Mouse (Mus musculus): ENCODE data around the gene Cnst. TPM values are rescaled to one million over a fixed set of nuclear protein-coding genes. Genes with fewer than 3 reads are reported as not detected.

Cnst gene
- polyA plus RNA-seq, 3 experiments from 2014 or later = 10.6 to 16.1 (median 16.0) TPM

DNA sequence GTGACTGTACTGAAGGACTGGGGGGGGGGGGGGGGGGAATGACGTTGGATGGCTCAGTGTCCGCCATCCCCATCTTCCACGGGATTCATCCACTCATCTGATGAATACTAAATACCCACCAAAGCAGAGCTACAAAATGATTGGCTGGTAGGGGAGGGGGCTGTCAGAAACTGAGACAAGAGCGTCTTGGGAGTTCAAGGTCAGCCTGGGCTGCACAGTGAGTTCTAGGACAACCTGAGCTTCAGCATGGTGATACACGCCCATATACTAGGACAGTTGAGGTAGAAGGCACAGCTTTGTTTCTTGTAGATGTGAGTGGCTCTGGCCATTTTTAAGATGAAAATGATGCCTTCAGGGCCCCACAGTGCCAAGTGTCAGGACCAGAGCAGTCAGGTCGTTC, 52.2 kb downstream of the Cnst start:
- ATAC-seq = no peak

GRCm38 (mm10) chr1:179604526-179604925, 58.4 kb downstream of the Cnst start:
- ATAC-seq = no peak

DNA sequence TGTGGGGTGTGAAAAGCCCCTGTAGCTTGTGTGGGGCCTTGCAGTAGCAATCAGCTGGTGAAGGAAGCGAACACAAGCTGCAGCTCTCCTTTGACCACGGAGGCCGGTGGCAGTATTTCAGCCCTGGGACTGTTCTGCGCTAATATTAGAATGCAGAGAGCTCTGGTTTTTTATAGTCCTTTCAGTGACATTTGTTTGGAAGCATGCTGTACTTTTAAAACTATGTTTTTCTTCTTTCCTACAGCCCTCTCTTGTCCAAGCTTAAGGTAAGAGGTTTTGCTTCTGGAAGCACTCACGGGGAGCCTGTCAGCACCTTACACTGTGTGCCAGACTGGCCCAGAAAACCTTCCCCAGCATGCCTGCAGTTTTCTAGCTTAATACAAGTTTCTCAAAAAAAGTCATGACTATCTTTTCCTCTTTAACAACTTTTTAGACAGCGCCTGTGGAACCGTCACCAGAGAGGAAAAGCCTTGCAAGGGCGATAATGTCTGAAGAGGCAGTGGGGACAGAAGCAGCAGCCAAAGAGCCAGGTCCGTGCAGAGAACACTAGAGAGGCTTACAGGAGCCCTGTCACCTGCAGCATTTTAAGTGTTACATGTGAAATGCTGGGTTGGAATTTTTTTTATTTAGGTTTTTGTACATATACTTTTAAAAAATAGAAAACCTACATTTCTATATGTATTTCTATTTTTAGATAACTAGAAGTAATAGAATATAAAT, 60.0 kb downstream of the Cnst start:
- ATAC-seq = no peak

DNA sequence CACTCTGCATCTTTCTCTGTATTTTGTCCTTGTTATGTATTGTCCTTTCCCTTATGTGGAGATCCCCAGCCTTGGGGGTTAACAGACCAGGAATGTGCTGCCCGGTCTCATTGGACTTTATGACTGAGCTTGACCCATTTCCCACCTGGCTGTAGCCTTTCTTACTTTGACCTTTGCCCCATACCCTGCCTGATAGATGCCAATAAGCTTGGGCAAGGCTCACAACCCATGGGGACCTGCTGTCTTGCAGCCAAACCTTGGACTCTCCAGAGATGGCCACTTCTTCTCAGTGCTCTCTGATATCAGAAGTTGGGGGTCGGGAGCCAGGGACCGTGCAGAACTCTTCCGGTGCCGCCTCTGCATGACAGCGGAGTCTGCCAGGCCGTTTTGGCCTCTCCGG, 62.4 kb downstream of the Cnst start:
- ATAC-seq = no peak

DNA sequence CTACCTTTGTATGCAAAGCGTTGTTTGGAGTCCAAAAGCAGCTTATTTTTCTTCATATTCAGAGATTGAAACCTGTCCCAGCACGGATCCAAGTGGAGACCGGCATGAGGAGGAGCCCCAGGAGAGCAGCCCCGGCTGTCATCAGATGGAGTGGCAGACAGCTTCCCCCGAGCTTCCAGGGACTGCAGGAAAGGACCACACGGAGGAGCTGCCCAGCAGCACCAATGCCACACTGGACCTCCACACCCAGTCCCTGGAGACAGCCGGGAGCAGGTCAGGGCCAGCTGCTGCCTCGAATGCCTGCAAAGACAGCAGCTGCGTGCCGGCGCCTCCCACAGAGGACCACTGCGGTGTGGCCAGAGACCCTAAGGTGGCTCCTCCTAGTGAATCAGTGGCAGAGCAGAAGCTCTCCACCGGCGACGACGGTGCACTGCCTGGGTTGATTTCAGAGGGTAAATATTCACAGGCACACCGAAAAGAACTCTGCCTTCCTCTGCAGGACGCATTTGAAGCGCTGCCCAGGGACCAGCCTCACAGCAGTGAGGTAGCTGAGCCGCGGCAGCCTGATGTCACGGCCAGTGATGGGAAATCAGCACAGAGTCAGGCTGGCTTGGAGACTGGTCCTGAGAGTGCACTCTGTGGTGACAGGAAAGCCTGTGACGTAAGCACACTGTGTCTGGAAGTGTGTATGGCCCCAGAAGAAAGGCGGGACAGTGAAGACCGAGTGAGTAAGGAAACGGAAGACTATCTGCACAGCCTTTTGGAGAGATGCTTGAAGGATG, 63.7 kb downstream of the Cnst start:
- no peak for ATAC-seq

DNA sequence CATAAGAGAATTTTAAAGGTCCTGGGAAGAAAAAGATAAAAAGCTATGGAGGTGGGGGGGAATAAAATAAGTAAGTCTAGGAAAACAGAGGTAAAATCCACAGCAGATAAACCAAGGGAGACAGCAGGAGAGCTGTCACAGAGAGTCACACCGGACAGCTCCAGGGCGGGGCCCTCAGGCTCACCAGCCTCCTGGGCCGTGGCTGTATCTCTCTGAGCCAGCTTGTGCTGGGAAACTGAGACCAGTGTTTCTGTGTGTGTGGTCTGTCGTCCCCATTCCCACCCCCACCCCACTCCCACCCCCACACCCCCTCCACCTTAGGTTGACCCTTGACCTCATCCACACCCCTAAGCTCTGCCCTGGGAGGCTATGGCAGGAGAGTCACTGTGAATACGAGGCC, 65.0 kb downstream of the Cnst start:
- no peak for ATAC-seq

DNA sequence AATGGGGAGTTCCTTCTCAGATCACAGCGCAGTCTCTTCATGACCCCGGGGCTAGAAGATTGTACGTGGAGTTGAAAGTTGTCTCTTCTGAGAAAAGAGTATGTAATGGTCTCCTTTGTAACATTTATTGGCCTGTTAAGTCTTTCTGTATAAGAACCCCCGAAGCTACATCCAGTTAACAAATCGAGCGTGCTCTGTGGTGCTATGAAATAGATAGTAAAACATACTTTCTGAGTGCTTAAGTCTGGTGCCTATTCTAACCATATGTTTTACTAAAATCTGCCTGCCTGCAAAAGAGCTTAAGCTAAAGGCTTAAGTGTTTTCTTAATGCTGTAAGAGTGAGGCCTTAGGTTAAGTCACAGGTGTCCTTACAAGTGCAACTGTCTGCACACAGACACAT, 66.2 kb downstream of the Cnst start:
- ATAC-seq = no peak

DNA sequence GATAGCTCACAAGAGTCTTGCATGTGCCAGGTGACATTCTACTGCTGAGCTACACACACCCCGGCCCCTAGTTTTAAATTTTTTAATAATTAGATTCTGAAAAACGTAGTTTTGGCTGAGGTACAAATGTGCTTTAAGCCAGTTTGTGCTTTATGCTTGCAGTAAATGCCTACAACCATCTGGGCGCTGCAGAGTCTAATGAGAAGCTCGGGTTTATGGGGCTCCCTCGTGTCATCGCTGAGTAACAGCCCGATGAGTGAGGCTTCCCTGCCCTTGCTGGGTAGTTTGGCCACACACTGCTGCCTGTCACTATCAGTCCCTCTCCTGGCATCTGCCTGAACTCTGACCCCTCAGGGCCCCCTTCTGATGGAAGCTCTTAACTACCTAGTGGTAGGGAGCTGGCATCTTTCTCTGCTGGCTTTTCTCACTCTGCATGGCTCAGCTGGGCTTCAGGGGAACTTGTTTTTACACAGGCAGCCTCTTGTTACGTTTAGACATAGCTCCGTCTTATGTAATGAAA, 66.9 kb downstream of the Cnst start:
- no peak for ATAC-seq

- ATAC-seq = no peak
Observed at GRCm38 (mm10) chr1:179617426-179617825, 71.3 kb downstream of the Cnst start.

GRCm38 (mm10) chr1:179622665-179623064, 76.5 kb downstream of the Cnst start:
- no peak for ATAC-seq

GRCm38 (mm10) chr1:179623657-179624056, 77.5 kb downstream of the Cnst start:
- ATAC-seq = peak; percentile 28

GRCm38 (mm10) chr1:179624354-179624753, 78.2 kb downstream of the Cnst start:
- ATAC-seq = peak; percentile 72

GRCm38 (mm10) chr1:179627855-179628254, 81.7 kb downstream of the Cnst start:
- ATAC-seq = no peak

GRCm38 (mm10) chr1:179628438-179629106, 82.4 kb downstream of the Cnst start:
- no peak for ATAC-seq

- no peak for ATAC-seq
Observed at GRCm38 (mm10) chr1:179629276-179629675, 83.1 kb downstream of the Cnst start.

DNA sequence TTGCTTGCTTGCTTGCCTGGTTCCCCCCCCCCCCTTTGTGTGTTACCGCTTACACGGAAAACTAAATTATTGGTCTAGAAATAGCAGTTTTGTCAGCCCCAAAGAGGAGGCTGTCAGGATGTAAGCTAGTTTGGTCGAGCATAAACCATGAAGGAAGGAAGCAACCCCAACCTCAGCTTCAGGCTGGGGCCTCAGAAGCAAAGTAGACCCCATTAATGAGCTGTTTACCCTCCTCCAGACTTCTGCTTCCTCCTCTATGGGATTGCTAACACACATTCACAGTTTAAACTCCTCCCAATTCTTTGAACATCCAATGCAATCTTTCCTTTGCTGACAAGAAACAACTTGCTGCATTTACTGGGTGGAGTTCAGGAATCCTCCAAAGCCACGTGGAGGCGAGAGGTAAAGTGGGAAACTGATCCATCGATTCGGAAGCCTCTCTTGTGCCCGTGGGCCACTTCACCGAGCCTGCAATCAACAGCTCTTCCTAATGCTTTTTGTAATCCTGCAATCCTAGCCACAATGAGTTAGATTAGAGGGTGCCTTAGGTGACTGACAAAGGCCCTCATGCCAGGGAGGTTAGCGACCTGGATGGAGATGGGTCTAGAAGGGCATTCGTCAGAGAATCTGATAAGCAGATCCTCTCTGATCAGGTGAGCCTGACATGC, 86.7 kb downstream of the Cnst start:
- ATAC-seq = no peak

- no peak for ATAC-seq
Observed at GRCm38 (mm10) chr1:179633414-179633752, 87.2 kb downstream of the Cnst start.

DNA sequence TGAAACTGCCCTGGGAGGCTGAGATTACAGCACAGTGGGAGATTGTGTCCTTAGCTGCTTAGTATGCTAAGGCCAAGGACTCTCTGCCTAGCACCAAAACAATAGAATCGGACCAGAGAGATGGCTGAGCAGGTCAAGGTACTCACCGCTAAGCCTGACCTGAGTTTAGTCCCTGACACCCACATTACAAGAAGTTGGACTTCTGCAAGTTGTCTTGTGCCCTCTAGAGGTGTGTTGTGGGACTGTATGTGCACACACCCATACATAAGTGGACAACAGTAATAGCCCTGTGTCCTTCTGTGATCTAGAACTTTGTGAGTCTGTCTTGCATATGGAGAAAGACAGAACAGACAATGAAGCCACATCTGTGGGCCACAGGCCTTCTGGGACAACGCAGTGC, 88.0 kb downstream of the Cnst start:
- no peak for ATAC-seq

DNA sequence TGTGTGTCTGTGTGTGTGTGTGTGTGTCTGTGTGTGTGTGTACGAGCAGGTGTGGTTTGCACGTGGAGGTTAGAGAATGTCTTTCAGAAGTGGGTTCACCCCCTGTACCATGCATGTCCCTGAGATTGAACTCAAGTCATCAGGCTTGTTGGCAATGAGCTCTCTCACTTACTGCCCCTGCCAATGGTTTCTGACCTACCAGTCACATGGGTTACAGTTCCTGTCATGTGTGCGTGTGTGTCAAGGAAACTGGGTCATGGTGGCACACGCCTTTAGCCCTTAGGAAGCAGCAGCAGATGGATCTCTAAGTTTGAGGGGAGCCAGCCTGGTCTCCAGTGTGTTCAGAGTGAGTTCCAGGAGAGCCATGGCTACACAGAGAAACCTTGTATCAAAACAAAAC, 96.6 kb downstream of the Cnst start:
- no peak for ATAC-seq

GRCm38 (mm10) chr1:179644151-179644550, 98.0 kb downstream of the Cnst start:
- no peak for ATAC-seq

DNA sequence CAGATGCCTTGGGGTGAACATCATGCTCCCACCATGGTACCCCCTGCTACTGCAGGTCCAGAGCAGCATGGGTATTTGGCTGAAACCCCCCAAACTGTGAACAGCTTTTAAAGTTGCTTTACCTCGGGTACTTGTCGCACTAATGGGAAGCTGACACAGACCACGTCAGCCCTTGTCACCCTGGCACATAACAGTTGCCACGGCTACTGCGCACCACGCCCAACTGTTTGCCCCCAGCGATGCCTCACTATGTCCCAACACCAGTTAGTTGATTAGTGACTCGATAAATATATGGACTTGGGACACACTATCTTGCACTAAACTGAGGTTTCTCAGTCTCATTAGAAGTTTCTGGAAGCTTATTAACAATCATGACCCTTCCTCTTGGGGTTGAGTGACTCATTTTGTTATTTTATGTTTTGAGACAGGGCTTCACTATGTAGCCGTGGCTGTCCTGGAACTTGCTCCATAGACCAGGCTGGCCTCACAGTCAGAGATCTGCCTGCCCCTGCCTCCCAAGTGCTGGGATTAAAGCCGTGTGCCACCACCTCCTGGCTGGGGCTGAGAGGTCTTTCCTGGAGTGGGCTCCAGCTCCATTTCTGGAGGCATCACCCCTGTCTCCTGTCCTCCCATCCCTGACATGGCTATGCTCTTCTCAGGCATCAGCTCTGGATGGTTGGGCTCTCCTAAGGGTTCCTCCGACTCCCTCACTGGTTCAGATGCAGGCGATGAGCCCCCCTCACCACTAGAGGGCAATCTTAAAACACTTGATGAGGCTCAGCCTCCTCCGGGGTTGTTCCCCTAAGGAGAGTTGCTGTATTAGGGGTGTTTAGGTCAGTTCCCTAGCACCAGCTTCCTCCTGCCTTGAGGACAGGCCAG, 99.2 kb downstream of the Cnst start:
- peak; percentile 83 for ATAC-seq

GRCm38 (mm10) chr1:179645980-179646268, 99.8 kb downstream of the Cnst start:
- ATAC-seq = peak; percentile 43

Measured in inflammation-experienced regulatory T-cells, adult 6 months (primary cell).